Mouse (Mus musculus): ENCODE results near the gene Tnfrsf8. TPM values are rescaled to one million over a fixed set of nuclear protein-coding genes. Genes with fewer than 3 reads are reported as not detected.
A peak's percentile ranks its signal among the peaks of the same experiment; 100 is the strongest.

The Tnfrsf8 gene
- total RNA-seq, 2 experiments from 2014 or later, result not detected

- no peak for DNase-seq (ENCODE audit: low spot score)
Measured at GRCm38 (mm10) chr4:145271634-145272033, 43.3 kb downstream of the Tnfrsf8 start.

- DNase-seq (ENCODE audit: low spot score), result no peak
Measured at GRCm38 (mm10) chr4:145270136-145270535, 44.8 kb downstream of the Tnfrsf8 start.

GRCm38 (mm10) chr4:145267631-145268110 lies 47.3 kb downstream of the Tnfrsf8 start:
- DNase-seq (ENCODE audit: low spot score), result no peak

- DNase-seq (ENCODE audit: low spot score), result no peak
Measured at GRCm38 (mm10) chr4:145266505-145266904, 48.5 kb downstream of the Tnfrsf8 start.

- DNase-seq (ENCODE audit: low spot score), result no peak
Measured at GRCm38 (mm10) chr4:145264761-145265160, 50.2 kb downstream of the Tnfrsf8 start.

- no peak for DNase-seq (ENCODE audit: low spot score)
Measured at GRCm38 (mm10) chr4:145263583-145263982, 51.4 kb downstream of the Tnfrsf8 start.

- no peak for DNase-seq (ENCODE audit: low spot score)
Measured at GRCm38 (mm10) chr4:145260802-145261201, 54.2 kb downstream of the Tnfrsf8 start.

- no peak for DNase-seq (ENCODE audit: low spot score)
Measured at GRCm38 (mm10) chr4:145257751-145258434, 57.1 kb downstream of the Tnfrsf8 start.

GRCm38 (mm10) chr4:145256144-145256543 lies 58.8 kb downstream of the Tnfrsf8 start:
- no peak for DNase-seq (ENCODE audit: low spot score)

GRCm38 (mm10) chr4:145254418-145254817 lies 60.5 kb downstream of the Tnfrsf8 start:
- DNase-seq (ENCODE audit: low spot score), result no peak

GRCm38 (mm10) chr4:145252611-145253010 lies 62.4 kb downstream of the Tnfrsf8 start:
- DNase-seq (ENCODE audit: low spot score), result no peak

GRCm38 (mm10) chr4:145251546-145251945 lies 63.4 kb downstream of the Tnfrsf8 start:
- no peak for DNase-seq (ENCODE audit: low spot score)

- DNase-seq (ENCODE audit: low spot score), result no peak
Measured at GRCm38 (mm10) chr4:145250002-145250401, 65.0 kb downstream of the Tnfrsf8 start.

GRCm38 (mm10) chr4:145247556-145247955 lies 67.4 kb downstream of the Tnfrsf8 start:
- no peak for DNase-seq (ENCODE audit: low spot score)

GRCm38 (mm10) chr4:145246173-145247011 lies 68.6 kb downstream of the Tnfrsf8 start, which contains the start of gene Tnfrsf1b:
Gene Tnfrsf1b, minus strand, starts transcription at chr4:145246870.
- DNase-seq (ENCODE audit: low spot score), result peak; percentile 54

- no peak for DNase-seq (ENCODE audit: low spot score)
Measured at GRCm38 (mm10) chr4:145245581-145245980, 69.4 kb downstream of the Tnfrsf8 start.

- DNase-seq (ENCODE audit: low spot score), result no peak
Measured at GRCm38 (mm10) chr4:145244676-145245075, 70.3 kb downstream of the Tnfrsf8 start.

- no peak for DNase-seq (ENCODE audit: low spot score)
Measured at GRCm38 (mm10) chr4:145242719-145243350, 72.1 kb downstream of the Tnfrsf8 start.

GRCm38 (mm10) chr4:145240723-145241231 lies 74.2 kb downstream of the Tnfrsf8 start:
- DNase-seq (ENCODE audit: low spot score), result peak; percentile 56

- peak; percentile 78 for DNase-seq (ENCODE audit: low spot score)
Measured at GRCm38 (mm10) chr4:145239049-145239830, 75.7 kb downstream of the Tnfrsf8 start.

GRCm38 (mm10) chr4:145236027-145236426 lies 78.9 kb downstream of the Tnfrsf8 start:
- DNase-seq (ENCODE audit: low spot score), result no peak

All from gastrocnemius, adult 18-20 months (tissue).